Mouse (Mus musculus) granulocyte monocyte progenitor cell, adult 5-6 weeks (primary cell): Measurements from ENCODE around the gene Irgm1. TPM values are rescaled to one million over a fixed set of nuclear protein-coding genes. Genes with fewer than 3 reads are reported as not detected.
A peak's percentile ranks its signal among the peaks of the same experiment; 100 is the strongest.
"Not testable (repeated sequence)": the region's sequence is repeated elsewhere in the genome, so short reads cannot be mapped to it uniquely, and the experiment has no call there.

Experiments
- ATAC-seq: replicated peaks from 2 replicates; pipeline ENCODE4 v1.8.0; 2016; ENCODE audit warnings: mild to moderate bottlenecking, moderate TSS enrichment, inconsistent platforms; ENCODE audit not compliant: poor library complexity, severe bottlenecking
- total RNA-seq, 2 experiments: library from RNA; stranded (forward) in 1 of 2; stranded (reverse) in 1 of 2; fragments of 200-712, 200-1000 nt in 1 of 2; fragments of >200 nt in 1 of 2; fragmentation: Nextera tagmentation in 1 of 2; gene quantifications; 2 replicates each; pipeline ENCODE4 v1.2.3; 2014 to 2017

The Irgm1 gene
- total RNA-seq (2014; fragmentation: Nextera tagmentation): 27.7 and 45.0 TPM in 2 replicates
- total RNA-seq (2017): 22.1 and 23.6 TPM in 2 replicates

GRCm38 (mm10) chr11:48871201-48871772, at the start of gene Irgm1:
Gene Irgm1, minus strand, starts transcription at chr11:48871683.
- ATAC-seq: peak; percentile 66

- no peak for ATAC-seq
Measured at GRCm38 (mm10) chr11:48918380-48918779, 46.9 kb upstream of the Irgm1 start.

GRCm38 (mm10) chr11:48913611-48914010, 42.1 kb upstream of the Irgm1 start:
- ATAC-seq: peak; percentile 67

- ATAC-seq: no peak
Measured at GRCm38 (mm10) chr11:48908459-48908858, 37.0 kb upstream of the Irgm1 start.

GRCm38 (mm10) chr11:48902021-48902420, 30.5 kb upstream of the Irgm1 start, which contains the start of gene Gm5431:
Gene Gm5431, minus strand, starts transcription at chr11:48902214.
- ATAC-seq: peak; percentile 67

GRCm38 (mm10) chr11:48901567-48901930, 30.1 kb upstream of the Irgm1 start:
- not testable (repeated sequence) for ATAC-seq

GRCm38 (mm10) chr11:48900654-48901566, 29.4 kb upstream of the Irgm1 start:
- ATAC-seq: peak; percentile 88

GRCm38 (mm10) chr11:48898812-48899431, 27.4 kb upstream of the Irgm1 start:
- ATAC-seq: no peak

- no peak for ATAC-seq
Measured at GRCm38 (mm10) chr11:48876680-48877079, 5.2 kb upstream of the Irgm1 start.

- ATAC-seq: not testable (repeated sequence)
Measured at GRCm38 (mm10) chr11:48875343-48875837, 3.9 kb upstream of the Irgm1 start.

GRCm38 (mm10) chr11:48874465-48874864, 3.0 kb upstream of the Irgm1 start:
- ATAC-seq: peak; percentile 38

- ATAC-seq: no peak
Measured at GRCm38 (mm10) chr11:48873591-48874290, 2.3 kb upstream of the Irgm1 start.

- no peak for ATAC-seq
Measured at GRCm38 (mm10) chr11:48872695-48873300, 1.3 kb upstream of the Irgm1 start.

GRCm38 (mm10) chr11:48871817-48872541, 496 bp upstream of the Irgm1 start:
- ATAC-seq: peak; percentile 49

GRCm38 (mm10) chr11:48870781-48871180, 702 bp downstream of the Irgm1 start:
- ATAC-seq: no peak

- ATAC-seq: no peak
Measured at GRCm38 (mm10) chr11:48869380-48870110, 1.9 kb downstream of the Irgm1 start.

- ATAC-seq: no peak
Measured at GRCm38 (mm10) chr11:48866481-48866880, 5.0 kb downstream of the Irgm1 start.

- ATAC-seq: no peak
Measured at GRCm38 (mm10) chr11:48863808-48864207, 7.7 kb downstream of the Irgm1 start.
